Mouse (Mus musculus) adrenal gland, postnatal 36 days (tissue): ENCODE measurements around the gene Prkcb. TPM values are rescaled to one million over a fixed set of nuclear protein-coding genes. Genes with fewer than 3 reads are reported as not detected.

Experiments
- DNase-seq, 2 experiments: peaks; one replicate each; pipeline ENCODE4 v3.0.0; 2021; ENCODE audit warnings: mixed read lengths in 1 of 2
- total RNA-seq, 2 experiments: library from RNA; stranded (reverse); gene quantifications; 2 replicates each; pipeline ENCODE4 v1.2.3; 2021

Gene Prkcb
- total RNA-seq, 2 experiments from 2014 or later = 10.5 to 15.5 TPM

DNA sequence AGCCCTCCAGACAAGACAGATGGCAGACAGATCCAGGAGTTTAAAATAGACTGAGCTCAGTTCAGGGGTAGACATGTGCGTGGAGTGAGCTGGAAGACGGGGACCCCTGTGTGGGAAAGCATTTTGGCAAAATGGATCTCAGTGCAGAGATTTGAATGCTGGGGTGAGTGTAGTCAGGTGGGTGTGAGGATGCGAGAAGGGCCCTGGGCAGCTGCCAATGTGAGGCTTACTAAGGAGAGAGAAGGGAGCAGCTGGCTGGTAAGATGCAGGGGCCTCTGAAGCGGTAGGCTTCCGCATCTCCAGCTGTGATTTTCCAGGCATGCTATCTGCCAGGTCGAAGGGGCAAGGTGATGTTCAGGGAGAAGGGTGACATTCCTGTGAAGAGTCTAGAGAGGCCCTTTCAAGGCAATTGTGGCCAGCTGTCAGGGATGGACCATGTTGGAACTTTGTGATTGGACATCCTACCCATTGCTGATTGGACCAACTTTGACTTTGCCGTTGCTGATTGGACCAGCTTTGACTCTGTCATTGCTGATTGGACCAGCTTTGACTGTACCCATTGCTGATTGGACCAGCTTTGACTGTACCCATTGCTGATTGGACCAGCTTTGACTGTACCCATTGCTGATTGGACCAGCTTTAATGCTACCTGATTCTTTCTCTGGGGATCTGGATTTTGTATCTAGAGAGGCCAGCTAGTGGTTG lies 78.9 kb downstream of the Prkcb start:
- no peak for DNase-seq

DNA sequence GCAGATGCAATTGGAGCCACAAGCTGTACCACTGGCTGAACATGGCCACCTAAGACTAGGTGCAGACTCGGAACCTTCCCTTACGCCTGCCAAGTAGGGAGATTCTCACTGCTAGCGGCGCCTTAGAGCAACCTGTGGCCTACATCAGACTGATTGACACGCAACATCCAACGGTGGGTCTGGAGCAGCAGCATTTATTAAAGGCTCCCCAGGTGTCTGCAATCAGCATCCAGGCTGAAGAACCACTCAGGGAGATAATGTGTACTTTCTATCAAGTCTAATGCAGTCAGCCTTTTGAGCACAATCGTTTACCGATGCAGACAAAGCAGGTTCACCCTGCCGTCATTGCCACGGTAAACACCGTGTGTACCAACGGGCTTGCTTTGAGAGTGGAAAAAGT lies 81.9 kb downstream of the Prkcb start:
- no peak for DNase-seq

DNA sequence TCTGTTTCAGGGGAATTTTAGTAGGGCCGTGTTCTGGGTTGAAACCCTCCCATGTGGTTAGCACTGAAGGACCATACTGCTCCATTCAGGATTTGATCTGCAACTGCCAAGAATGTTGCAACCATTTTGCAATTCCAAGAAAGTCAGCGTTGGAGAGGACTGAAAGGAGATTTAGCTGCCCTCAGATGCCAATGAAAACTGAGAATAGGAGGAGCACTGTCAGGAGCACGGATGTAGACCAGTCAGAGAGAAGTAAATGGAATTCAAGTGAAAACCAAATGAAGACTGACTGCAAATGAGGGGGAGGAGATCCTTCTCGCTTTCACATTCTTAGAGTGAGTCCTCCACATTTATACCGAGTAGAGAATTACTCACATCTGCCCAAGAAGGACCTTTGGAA lies 83.4 kb downstream of the Prkcb start:
- DNase-seq = no peak

DNA sequence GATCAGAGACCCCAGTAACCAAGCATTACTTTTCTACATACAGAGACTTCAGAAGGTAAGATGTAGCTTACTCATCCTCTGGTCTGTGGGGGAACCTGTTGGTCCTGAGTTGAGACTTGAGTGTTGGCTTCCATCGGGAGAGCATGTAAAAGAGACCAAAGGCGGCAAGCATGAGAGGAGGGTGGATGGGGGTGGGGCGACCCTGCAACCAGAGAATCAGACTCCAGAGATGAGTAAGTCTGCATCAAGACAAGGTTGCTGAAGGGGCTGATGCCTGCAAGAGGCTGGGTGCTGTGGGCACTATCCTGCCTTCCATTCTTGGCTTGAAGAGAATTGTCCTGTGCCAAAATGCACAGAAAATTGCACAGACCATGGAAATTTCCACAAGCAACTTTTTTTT lies 83.8 kb downstream of the Prkcb start:
- no peak for DNase-seq

DNA sequence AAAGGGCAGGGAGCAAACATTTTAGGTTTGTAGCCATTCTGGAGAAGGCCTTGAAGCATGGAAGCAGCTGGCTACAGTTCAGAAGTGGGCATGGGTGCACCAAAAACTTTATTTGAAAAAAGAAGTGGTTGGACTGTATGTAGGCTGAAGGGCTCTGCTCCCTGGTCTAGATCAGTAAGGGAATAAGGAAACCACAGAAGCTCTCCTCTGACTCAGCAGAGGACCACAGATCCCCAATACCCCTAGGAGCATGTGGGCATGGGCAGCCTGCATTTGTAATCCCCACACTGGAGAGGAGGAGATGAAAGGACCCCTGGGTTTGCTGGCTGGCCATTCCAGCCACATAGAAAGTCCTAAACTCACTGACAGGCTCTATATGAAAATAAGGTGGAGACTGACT lies 88.3 kb downstream of the Prkcb start:
- no peak for DNase-seq

DNA sequence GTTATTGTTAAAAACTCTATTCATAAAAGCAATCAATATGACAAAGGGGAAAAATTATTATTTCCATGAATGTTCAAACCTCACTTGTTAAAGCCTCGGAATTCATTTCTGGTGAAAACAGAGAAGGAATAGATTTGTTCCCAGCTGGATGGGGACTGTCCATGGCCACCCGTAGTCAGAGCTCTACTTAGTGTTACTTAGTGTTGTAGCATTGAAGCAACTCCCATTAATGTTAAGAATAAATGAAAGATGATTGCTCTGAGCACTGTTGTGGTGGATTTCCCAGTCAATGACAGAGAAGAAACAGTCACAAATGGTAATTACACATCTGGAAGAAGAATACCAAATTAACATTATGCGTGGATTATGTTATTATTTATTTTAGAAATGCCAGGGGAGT lies 89.4 kb downstream of the Prkcb start:
- no peak for DNase-seq

DNA sequence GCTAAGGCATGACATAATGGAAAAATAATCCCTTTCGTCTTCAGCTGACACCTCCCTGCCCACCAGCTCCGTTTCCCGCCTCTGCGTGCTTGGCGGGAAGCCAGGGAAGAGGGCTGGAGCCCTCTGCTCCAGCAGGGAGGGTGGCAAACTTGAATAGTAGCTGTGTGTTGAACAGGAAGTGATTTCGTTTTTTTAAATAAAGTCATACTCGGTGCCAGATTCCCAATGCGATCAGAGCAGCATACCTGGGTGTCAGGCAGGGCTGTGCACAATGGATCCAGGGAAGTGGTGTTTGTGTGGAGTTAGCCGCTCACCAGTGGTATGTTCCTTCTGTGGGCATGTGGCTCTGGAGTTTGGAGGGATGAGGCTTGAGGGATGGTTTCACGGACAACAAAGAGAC lies 89.9 kb downstream of the Prkcb start:
- DNase-seq = peak; percentile 30 to 32

DNA sequence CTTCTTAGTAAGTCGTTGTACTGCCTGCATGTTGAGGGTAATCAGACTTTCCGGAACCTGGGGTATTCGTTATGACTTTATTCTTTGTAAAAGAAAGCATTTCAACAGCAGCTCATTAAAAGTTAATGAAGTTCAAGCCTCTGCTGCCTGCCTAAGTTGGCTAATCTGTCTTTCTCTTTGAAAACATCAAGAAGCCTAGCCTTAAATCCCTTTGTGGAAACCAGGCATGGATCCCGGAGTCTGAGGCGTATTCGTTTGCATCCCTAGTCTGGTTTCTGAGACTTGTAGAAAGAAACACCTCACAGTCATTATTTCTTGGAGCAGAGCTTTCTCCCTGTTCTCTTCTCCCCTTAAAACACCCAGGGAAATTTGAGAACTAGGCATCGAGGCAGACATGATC lies 90.7 kb downstream of the Prkcb start:
- no peak for DNase-seq

DNA sequence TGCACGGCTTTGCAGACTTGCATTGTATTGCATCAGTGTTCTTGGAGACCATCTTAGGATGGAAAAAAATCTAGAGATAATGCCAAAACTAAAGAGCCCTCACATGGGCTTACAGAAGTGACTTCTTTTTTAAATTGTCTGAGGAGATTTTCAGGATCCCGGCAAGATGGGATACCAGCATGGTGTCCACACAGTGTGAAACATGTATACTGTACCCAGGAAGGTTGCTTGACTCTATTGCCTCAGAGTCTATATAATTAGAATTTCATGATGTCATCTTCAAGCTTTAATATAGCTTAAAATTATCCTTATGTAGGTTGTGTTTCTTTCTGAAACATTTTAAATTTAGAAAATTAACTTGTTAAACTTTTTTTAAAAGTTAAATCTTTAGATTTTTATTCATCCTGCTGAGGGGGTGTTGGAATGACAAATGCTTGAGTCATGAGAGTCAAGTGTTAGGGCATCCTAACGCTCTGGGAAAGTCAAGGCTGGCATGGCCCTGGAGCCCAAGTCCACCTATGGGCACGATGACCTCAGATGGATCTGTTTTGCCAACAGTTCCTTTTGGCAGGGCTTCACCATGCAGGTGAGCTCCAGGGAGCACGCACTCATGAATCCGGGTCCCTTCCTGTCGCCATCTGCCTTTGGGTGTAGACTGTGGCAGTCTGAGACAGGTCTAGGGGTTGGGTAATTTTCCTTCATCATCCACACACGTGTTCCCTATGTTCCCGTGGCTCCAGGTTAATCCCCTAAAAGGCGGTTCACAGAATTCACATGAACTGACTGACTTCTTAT lies 92.0 kb downstream of the Prkcb start:
- no peak for DNase-seq

DNA sequence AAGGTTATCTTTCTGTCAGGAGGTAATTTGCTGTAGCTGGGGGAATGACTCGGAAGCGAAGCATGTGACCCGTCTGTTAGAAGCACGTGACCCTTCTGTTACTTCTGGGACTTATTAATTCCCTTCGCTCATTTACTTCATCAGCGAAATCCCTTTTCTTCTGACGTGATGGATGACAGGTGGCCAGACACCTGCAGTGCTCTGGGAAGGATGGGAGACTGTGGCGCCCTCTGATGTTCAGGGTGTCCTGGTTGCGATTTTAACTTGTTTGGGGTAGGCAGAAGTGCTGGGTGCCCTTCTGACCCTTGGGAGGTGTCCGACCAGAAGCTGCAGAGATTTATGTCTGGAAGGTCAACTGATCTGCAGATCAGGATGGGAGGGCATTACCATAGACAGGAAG lies 93.0 kb downstream of the Prkcb start:
- no peak for DNase-seq

DNA sequence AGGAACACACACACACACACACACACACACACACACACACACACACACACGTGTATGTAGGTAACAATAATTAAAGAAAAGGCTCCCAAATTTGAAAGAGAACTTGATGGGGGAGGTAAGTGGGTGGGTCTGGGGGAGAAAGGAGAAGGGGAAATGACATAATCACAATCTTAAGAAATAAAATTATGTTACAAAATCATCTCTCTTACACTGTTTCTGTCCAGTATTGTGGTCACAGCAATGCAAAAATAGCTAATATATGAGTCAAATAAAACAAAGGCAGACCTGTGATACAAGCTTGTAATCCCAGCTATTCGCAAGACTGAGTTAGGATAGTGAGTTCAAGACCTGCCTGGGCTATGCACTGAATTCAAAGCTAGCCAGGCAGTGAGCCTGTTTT lies 94.7 kb downstream of the Prkcb start:
- DNase-seq = no peak

DNA sequence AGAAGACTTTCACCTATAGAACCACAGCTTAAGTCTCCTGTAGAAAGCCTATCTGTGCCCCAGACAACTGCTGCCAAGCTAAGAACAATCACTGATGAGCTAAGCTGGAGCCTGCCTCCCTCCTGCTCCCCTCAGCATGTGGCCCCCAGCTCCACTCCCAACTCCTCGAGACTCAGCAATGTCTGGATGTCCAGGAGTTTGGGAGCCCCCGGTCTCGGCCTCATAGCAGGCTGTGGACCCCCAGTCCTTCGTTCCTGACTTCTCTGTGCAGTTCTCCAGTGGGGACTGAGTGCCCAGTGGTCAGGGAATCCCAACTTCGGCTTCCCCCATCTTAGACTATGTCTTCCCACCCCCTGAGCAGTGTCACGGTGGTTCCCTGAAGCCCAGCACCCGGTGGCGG lies 96.3 kb downstream of the Prkcb start:
- no peak for DNase-seq

DNA sequence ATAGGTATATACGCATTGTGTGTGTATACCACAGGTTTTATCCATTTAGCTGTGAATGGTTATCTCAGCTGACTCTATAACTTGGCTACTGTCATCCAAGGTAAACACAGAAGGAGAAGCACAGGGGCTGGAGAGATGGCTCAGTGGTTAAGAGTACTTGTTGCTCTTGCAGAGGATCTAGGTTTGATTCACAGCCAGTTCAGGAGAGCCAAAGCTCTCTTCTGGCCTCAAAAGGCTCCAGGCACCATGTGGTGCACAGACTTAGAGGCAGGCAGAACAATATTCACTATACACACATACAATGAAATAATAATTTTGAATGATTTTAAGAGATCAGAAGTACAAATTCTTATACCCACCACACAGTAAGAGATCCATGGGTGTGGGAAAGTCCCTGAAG lies 98.0 kb downstream of the Prkcb start:
- DNase-seq = no peak

DNA sequence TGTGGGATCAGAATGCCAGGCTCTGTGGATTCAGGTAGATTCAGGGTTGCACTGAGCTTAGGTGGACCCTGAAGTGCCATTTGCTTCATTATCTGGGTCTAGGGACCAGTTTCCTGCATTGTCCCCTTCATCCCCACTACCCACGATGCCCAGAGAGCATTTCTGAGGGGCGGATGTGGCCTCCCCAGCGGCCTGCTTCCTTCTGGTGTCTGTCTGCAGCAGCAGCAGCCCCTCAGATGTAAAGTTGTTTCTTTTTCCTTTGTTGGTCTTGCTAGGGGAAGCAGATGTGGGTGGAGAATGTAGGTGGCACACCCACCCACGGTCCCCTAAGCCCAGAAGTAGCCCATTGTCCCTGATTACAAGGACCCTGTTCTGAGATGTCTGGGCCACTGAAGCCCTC lies 99.3 kb downstream of the Prkcb start:
- no peak for DNase-seq

DNA sequence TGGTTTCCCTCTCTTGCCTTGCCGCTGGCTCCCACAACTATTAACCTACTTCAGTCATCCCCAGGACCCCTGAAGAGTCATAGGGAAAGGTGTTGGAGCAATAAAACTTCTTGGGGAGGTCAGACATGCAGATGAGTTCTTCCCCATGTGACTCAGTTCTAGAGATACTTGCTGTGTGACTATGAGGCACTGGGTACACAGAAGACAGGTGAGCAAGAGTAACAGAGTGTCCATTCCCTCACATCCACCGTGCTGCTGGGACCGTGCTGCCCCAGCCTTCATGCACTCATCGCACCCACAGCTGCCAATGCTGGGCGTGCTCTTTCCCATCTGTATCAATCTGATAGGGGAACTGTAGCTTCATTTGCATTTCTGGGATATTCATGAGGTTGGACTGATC lies 100.3 kb downstream of the Prkcb start:
- no peak for DNase-seq

DNA sequence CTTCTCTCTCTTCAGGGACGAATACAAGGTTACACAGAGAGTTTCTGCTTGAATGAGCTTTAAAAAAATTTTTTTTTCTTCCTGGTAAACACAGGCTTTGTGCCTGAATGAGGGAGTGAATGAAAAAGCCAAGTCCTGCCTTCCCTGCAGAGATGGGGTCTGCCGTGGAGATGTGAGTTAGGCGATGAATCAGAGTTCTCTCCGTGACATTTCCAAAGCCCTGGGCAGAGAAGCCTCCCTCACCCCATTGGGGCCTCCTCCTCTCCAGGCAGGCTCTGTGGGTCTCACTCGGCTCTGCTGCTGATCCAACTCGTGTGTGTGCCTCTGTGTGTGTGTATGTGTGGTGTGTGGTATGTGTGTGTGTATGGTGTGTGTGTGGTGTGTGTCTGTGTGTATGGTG lies 101.1 kb downstream of the Prkcb start:
- DNase-seq = peak in 1 of 2 experiments; percentile 20

DNA sequence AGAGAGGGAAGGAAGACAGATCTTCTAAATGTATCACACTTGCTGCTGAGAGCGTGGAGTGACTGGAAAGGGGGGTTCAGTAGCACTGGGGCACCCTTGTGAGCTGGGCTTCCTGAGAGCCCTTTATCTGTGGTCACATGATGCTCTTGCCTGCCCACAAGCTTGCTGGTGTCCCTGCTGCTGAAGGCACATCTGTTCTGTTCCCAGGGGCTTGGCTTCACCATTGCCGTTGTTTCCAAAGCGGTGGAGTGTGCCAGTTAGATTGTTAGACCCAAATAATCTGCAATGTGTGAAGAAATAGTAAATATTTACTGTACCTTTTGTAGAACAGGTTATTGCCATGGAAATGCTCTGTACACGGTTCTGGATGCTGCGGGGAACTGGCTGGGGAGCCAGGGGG lies 101.6 kb downstream of the Prkcb start:
- no peak for DNase-seq

DNA sequence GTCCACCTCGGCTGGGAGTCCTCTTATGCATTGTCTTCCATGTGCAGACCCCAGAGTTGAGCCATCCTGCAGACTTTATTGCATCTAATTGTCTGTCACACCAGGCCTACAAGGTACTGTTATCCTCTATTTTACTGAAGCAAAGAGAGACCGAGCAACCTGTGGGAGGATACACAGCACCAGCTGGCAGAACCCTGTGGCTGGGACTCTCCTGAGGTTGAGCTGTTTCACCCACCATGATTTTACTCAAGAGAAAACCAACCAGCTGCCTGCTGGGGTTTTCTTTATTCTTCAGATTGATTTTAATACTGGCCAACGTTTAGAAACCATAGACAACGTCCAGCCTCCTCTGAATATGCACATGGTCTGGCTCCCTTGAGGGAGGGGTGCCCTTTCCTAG lies 102.1 kb downstream of the Prkcb start:
- DNase-seq = no peak

DNA sequence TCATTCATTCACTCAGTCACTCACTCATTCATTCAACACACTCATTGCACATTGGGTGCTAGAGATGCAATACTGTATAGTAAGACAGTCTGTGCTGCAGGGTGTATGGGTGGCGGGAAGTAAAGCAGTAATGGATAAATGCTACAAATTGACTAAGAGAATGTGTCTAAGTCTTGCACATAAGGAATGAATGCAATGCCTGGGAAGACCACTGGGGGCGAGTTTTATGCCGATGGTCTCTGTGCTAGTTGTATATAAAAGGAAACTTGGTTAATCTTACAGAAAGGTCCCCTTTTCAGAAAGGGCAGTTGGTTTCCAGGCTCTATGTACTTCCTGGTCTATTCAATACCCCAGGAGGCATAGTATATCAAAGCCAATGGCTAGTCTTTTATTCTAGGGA lies 102.8 kb downstream of the Prkcb start:
- no peak for DNase-seq

DNA sequence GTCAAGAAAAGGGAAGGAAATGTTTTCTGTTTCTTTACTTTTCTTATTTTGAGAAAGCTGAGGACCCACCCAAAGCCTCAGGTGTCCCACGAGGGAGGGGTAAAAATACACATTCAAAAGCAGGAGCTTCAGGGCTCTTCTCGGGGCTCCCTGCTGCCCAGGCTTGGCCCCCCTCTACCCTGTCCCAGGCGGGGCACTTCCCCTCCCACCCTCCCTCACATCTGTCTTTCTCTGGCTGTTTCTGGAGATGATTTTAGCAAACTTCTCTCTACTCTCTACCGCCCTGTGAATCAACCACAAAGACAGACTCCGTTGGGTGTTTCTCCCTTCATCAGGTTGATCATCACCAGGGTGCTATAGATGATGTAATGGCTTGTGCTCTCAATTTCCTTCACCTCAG lies 105.4 kb downstream of the Prkcb start:
- no peak for DNase-seq

DNA sequence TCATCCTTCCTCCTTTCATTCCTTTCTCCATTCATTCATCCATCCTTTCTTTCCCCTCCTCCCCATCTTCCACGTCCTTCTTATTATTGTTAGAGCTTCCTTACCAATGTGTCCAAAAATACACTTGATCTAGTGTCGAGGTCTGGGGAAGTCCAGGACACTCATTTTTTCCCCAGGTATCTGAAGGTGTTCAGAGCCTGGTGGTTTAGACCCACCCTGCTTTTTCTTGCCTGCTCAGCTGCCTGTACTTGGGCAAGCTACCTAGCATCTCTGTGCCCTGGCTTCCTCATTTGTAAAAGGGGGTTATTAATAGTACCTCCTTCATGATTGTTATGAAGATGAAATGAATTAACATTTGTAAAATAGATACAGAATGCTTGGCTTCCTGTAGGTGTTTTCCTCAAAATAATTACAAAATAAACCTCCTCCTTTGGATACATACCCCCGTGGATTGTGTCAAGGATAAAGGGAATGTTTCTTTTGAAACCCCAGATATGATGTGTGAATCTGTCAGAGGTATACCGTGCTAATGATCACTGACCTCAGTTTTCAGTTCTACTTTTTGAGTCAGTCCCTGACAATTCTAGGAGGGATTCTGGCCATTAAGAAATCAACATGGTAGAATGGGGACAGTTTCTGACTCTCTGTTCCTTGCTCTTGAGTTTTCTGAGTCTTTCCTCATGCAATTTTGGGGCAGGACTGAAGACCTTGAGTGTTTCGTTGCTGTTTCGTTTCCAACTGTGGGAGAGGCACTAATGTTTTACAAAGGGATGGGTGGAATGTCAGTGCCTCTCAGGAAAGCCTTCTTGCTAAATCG lies 106.8 kb downstream of the Prkcb start:
- DNase-seq = no peak

DNA sequence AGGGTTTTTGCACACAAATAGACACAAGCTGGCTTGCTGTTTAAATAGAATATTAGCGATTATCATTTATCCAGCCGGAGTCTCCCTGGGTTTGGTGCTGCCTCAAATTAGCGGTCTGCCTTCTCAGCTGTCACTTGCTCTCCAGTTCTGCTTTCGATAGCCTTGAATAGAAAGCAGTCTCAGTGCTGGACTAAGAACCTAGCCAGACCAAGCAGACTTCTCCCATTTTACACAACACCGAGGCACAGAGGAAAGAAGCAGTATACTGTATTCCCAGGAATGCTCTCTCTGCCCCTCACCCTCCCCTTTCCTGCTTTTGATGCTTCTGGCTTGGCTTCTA lies 107.4 kb downstream of the Prkcb start:
- no peak for DNase-seq

DNA sequence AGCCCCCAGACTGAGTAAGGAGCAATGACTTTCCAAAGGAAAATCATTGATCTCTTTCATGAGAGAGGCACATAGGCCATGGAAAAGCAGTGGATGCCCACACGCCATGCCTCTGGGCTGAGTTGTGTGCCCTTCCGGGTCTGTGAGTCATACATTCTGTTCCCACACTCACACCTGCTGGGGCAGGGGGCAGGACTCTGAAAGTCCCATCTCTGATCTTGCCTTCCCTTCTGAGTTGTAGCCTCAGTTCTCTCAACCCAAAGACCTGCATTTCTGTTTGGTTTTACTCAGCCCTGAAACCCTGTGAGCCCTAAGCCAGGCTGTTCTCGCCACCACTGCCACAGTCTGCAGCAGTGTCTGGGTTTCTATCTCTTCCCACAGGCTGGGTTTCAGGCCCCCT lies 109.1 kb downstream of the Prkcb start:
- DNase-seq = no peak
